Mouse (Mus musculus): ENCODE measurements around the gene Wwc1. TPM values are rescaled to one million over a fixed set of nuclear protein-coding genes. Genes with fewer than 3 reads are reported as not detected.
A peak's percentile ranks its signal among the peaks of the same experiment; 100 is the strongest.

Wwc1 gene
- polyA plus RNA-seq, 1 experiment from 2014 or later = 8.5 TPM

DNA sequence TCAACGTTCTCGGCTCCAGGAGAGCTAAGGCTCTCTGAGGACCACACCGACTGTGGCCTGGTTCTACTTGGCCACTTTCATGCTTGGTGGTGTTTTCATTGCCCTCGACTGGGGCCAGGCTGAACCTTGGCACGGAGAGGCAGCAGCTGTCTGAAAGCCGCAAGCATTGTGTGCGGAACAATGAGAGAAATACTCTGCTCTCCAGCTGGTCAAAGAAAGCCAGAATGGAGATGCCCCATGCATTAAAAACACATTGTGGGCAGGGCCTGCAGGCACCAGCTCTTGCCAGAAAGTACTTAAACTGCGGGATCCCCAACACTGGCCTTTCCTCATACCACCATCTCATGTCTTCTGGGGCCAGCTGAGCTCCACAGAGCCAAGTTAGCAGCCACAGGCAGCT is 91.5 kb downstream of the Wwc1 start:
- Histone ChIP-seq H3K27me3 (ENCODE audit: control insufficient read depth, insufficient read depth, low read length) (no peaks in the 10 kb centered on the region), H3K4me1 (ENCODE audit: control insufficient read depth, insufficient read depth, low read length) (peaks cover 21% of the 10 kb centered on the region), H3K27ac (ENCODE audit: low read depth, low read length) (peak overlapping the region; percentile 17; the same call in 1 of the 2 replicates), H3K4me3 (ENCODE audit: low read depth, low read length) (no peak overlapping the region), H3K36me3 (ENCODE audit: control insufficient read depth, insufficient read depth, low read length) (0 out of 2 replicates have a peak, but pooled peaks cover 2% of the 10 kb centered on the region), H3K9ac (ENCODE audit: low read length) (no peak overlapping the region), H3K9me3 (ENCODE audit: control insufficient read depth, low read length) (no peaks in the 10 kb centered on the region), H3K4me2 (no peak overlapping the region)
- no peak for DNase-seq (ENCODE audit: low spot score, missing footprints)
- ATAC-seq (ENCODE audit: low FRiP score) = peak; percentile 56
- WGBS = 66% methylated on average over 8 of the region's 8 CpGs

DNA sequence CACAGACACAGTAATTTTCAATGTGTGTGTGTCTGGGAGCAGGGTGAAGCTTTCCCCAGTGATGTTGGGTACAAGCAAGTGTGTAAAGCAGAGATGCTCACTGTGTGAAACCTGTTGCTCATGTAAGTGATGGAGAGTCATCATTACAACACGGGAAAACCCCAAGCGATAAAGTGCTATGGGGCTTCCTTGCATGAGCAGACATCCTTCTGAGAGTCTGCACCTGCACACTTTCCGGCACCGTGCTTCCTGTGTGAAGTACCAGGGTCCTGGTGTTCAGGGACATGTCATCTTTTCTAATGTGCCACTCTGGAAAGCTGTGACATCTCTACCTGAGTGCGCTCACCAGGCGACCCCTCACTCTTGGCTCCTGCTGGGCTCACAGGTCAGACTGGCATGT is 97.5 kb downstream of the Wwc1 start:
- 97% methylated on average over 6 of the region's 6 CpGs for WGBS
- H3K4me1 ChIP-seq (ENCODE audit: control insufficient read depth, insufficient read depth, low read length) = 0 out of 2 replicates have a peak, but pooled peaks cover 3% of the 10 kb centered on the region
- H3K9me3 ChIP-seq (ENCODE audit: control insufficient read depth, low read length) = no peaks in the 10 kb centered on the region
- no peaks in the 10 kb centered on the region for H3K27me3 ChIP-seq (ENCODE audit: control insufficient read depth, insufficient read depth, low read length)
- no peak overlapping the region for H3K27ac ChIP-seq (ENCODE audit: low read depth, low read length)
- no peak overlapping the region for H3K4me2 ChIP-seq
- DNase-seq (ENCODE audit: low spot score, missing footprints) = no peak
- H3K36me3 ChIP-seq (ENCODE audit: control insufficient read depth, insufficient read depth, low read length) = no peaks in the 10 kb centered on the region
- no peak overlapping the region for H3K9ac ChIP-seq (ENCODE audit: low read length)
- H3K4me3 ChIP-seq (ENCODE audit: low read depth, low read length) = no peak overlapping the region
- ATAC-seq (ENCODE audit: low FRiP score) = no peak

- Histone ChIP-seq H3K27ac (ENCODE audit: low read depth, low read length) (no peak overlapping the region), H3K4me1 (ENCODE audit: control insufficient read depth, insufficient read depth, low read length) (peaks cover 25% of the 10 kb centered on the region), H3K27me3 (ENCODE audit: control insufficient read depth, insufficient read depth, low read length) (peaks cover 5% of the 10 kb centered on the region; the same call in 1 of the 2 replicates), H3K36me3 (ENCODE audit: control insufficient read depth, insufficient read depth, low read length) (0 out of 2 replicates have a peak, but pooled peaks cover 2% of the 10 kb centered on the region), H3K4me3 (ENCODE audit: low read depth, low read length) (no peak overlapping the region), H3K9me3 (ENCODE audit: control insufficient read depth, low read length) (no peaks in the 10 kb centered on the region), H3K9ac (ENCODE audit: low read length) (no peak overlapping the region), H3K4me2 (no peak overlapping the region)
- ATAC-seq (ENCODE audit: low FRiP score) (no peak), DNase-seq (ENCODE audit: low spot score, missing footprints) (no peak)
- WGBS = 65% methylated on average over 4 of the region's 4 CpGs
Measured at GRCm38 (mm10) chr11:35878559-35878897, 101.8 kb downstream of the Wwc1 start.

DNA sequence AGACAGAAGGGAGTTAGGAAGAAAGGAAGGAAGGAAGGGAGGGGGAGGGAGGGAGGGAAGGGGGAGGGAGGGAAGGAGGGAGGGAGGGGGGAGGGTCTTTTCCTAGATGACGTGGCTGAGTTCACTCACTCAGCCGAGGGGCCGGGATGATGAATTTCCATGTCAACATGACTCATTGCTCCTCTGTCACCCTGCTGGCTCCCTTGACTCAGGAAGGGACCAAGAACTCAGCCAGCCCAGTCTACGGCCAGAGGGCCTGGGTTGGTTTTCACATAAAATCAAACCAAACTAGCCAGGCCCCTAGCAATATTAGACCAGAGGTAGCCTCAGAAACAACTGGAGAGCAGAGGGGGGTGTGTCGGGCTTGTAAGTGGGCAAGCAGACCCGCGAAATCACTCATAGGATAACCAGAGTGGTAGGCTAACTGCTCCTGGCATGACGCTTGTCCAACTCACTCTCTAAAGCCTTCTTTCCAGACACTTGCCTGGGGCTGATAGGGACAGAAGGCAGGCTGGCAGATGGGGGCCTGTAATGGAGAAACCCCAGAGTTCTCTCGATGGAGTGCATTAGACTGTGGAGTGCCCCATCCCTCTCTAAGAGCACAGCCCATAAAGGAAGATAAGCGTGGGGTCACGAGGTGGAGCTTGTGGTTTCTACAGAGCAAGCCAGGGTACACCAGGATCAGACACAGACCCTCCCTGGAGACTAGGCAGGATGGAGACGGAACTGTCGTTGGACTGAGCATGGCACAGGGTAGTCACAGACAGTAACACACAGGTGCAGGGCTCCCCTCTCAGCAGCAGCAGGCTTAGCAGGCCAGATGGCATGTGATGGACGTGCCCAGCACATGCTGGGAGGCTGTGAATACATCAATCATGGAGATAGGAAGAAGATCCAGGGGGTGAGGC is 102.4 kb downstream of the Wwc1 start:
- no peak for ATAC-seq (ENCODE audit: low FRiP score)
- DNase-seq (ENCODE audit: low spot score, missing footprints) = no peak
- peaks cover 27% of the 10 kb centered on the region for H3K4me1 ChIP-seq (ENCODE audit: control insufficient read depth, insufficient read depth, low read length)

GRCm38 (mm10) chr11:35873624-35874244 is 106.6 kb downstream of the Wwc1 start:
- ATAC-seq (ENCODE audit: low FRiP score) (peak; percentile 72), DNase-seq (ENCODE audit: low spot score, missing footprints) (peak; percentile 92)
- 12% methylated on average over 21 of the region's 21 CpGs for WGBS
- Histone ChIP-seq H3K27me3 (ENCODE audit: control insufficient read depth, insufficient read depth, low read length) (peaks cover 5% of the 10 kb centered on the region; the same call in 1 of the 2 replicates), H3K4me1 (ENCODE audit: control insufficient read depth, insufficient read depth, low read length) (peaks cover 25% of the 10 kb centered on the region), H3K27ac (ENCODE audit: low read depth, low read length) (no peak overlapping the region; the same call in 1 of the 2 replicates), H3K36me3 (ENCODE audit: control insufficient read depth, insufficient read depth, low read length) (peaks cover 4% of the 10 kb centered on the region), H3K9me3 (ENCODE audit: control insufficient read depth, low read length) (no peaks in the 10 kb centered on the region), H3K4me3 (ENCODE audit: low read depth, low read length) (peak overlapping the region; percentile 4; the same call in 1 of the 2 replicates), H3K4me2 (peak overlapping the region; percentile 38), H3K9ac (ENCODE audit: low read length) (peak overlapping the region; percentile 30)

More for the DNA sequence above, 102.4 kb downstream of the Wwc1 start:
- no peak overlapping the region for H3K9ac ChIP-seq (ENCODE audit: low read length)
- H3K4me3 ChIP-seq (ENCODE audit: low read depth, low read length) = no peak overlapping the region
- WGBS = 65% methylated on average over 14 of the region's 14 CpGs
- peaks cover 5% of the 10 kb centered on the region; the same call in 1 of the 2 replicates for H3K27me3 ChIP-seq (ENCODE audit: control insufficient read depth, insufficient read depth, low read length)
- no peaks in the 10 kb centered on the region for H3K9me3 ChIP-seq (ENCODE audit: control insufficient read depth, low read length)
- no peak overlapping the region for H3K27ac ChIP-seq (ENCODE audit: low read depth, low read length)
- no peak overlapping the region for H3K4me2 ChIP-seq
- 0 out of 2 replicates have a peak, but pooled peaks cover 2% of the 10 kb centered on the region for H3K36me3 ChIP-seq (ENCODE audit: control insufficient read depth, insufficient read depth, low read length)

DNA sequence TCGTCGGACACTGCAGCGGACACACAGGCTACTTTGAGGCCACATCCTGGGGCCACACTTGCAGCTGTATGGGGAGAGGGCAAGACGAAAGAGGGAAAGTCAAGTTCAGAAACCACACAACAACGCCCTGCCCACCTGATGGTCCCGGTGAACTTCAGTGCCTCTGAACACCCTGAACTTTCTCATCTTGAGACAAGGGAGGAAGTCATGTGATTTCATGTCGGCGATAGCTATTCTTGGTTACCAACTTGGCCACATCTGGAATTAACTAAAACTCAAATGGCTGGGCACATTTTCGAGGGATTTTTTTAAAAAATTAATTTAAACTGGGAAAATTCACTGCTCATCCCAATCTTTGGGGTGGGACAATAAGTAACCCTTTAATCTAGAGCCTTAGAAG is 109.4 kb downstream of the Wwc1 start:
- DNase-seq (ENCODE audit: low spot score, missing footprints) = no peak
- 91% methylated on average over 9 of the region's 9 CpGs for WGBS
- no peak overlapping the region for H3K4me2 ChIP-seq
- no peak for ATAC-seq (ENCODE audit: low FRiP score)
- no peaks in the 10 kb centered on the region for H3K9me3 ChIP-seq (ENCODE audit: control insufficient read depth, low read length)
- no peak overlapping the region for H3K9ac ChIP-seq (ENCODE audit: low read length)
- H3K4me3 ChIP-seq (ENCODE audit: low read depth, low read length) = no peak overlapping the region
- peaks cover 28% of the 10 kb centered on the region for H3K4me1 ChIP-seq (ENCODE audit: control insufficient read depth, insufficient read depth, low read length)
- peaks cover 3% of the 10 kb centered on the region; the same call in 1 of the 2 replicates for H3K27me3 ChIP-seq (ENCODE audit: control insufficient read depth, insufficient read depth, low read length)
- H3K27ac ChIP-seq (ENCODE audit: low read depth, low read length) = no peak overlapping the region
- peaks cover 6% of the 10 kb centered on the region for H3K36me3 ChIP-seq (ENCODE audit: control insufficient read depth, insufficient read depth, low read length)

DNA sequence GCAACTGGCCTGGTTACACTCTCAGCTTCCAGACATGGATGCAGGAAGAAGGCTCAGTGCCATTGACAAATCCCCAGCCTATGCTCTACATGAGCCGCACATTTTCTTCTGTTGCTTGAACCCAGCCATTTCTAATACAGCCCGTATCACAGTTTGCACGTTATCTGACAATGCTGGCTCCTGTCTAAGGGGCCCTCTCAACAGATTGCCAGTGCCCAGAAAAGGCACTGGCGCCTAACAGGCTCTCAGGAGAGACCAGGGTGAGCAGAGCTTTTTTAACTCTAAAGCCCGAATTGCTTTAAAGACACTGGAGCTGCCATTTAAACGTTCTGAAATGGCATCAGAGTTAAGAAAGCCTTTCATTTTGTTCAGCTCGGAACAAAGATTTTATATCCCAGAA is 114.2 kb downstream of the Wwc1 start:
- Histone ChIP-seq H3K27me3 (ENCODE audit: control insufficient read depth, insufficient read depth, low read length) (no peaks in the 10 kb centered on the region), H3K4me3 (ENCODE audit: low read depth, low read length) (no peak overlapping the region), H3K27ac (ENCODE audit: low read depth, low read length) (peak overlapping the region; percentile 93), H3K9ac (ENCODE audit: low read length) (peak overlapping the region; percentile 59), H3K4me1 (ENCODE audit: control insufficient read depth, insufficient read depth, low read length) (peaks cover 27% of the 10 kb centered on the region), H3K9me3 (ENCODE audit: control insufficient read depth, low read length) (no peaks in the 10 kb centered on the region), H3K4me2 (no peak overlapping the region), H3K36me3 (ENCODE audit: control insufficient read depth, insufficient read depth, low read length) (peaks cover 4% of the 10 kb centered on the region)
- DNase-seq (ENCODE audit: low spot score, missing footprints) = no peak
- no peak for ATAC-seq (ENCODE audit: low FRiP score)
- WGBS = 49% methylated on average over 7 of the region's 7 CpGs

GRCm38 (mm10) chr11:35864981-35865604 is 115.2 kb downstream of the Wwc1 start:
- Histone ChIP-seq H3K4me2 (peak overlapping the region; percentile 36), H3K27ac (ENCODE audit: low read depth, low read length) (peak overlapping the region; percentile 93), H3K36me3 (ENCODE audit: control insufficient read depth, insufficient read depth, low read length) (peaks cover 4% of the 10 kb centered on the region), H3K4me3 (ENCODE audit: low read depth, low read length) (no peak overlapping the region), H3K27me3 (ENCODE audit: control insufficient read depth, insufficient read depth, low read length) (no peaks in the 10 kb centered on the region), H3K9me3 (ENCODE audit: control insufficient read depth, low read length) (no peaks in the 10 kb centered on the region), H3K4me1 (ENCODE audit: control insufficient read depth, insufficient read depth, low read length) (peaks cover 27% of the 10 kb centered on the region), H3K9ac (ENCODE audit: low read length) (peak overlapping the region; percentile 59)
- 11% methylated on average over 9 of the region's 9 CpGs for WGBS
- DNase-seq (ENCODE audit: low spot score, missing footprints) (peak; percentile 97), ATAC-seq (ENCODE audit: low FRiP score) (peak; percentile 94)

Data from midbrain, embryonic 11.5 days (tissue).